Mouse (Mus musculus): Measurements from ENCODE around the gene Khdc3.
"Not testable (repeated sequence)": the region's sequence is repeated elsewhere in the genome, so short reads cannot be mapped to it uniquely, and the experiment has no call there.

The Khdc3 gene

DNA sequence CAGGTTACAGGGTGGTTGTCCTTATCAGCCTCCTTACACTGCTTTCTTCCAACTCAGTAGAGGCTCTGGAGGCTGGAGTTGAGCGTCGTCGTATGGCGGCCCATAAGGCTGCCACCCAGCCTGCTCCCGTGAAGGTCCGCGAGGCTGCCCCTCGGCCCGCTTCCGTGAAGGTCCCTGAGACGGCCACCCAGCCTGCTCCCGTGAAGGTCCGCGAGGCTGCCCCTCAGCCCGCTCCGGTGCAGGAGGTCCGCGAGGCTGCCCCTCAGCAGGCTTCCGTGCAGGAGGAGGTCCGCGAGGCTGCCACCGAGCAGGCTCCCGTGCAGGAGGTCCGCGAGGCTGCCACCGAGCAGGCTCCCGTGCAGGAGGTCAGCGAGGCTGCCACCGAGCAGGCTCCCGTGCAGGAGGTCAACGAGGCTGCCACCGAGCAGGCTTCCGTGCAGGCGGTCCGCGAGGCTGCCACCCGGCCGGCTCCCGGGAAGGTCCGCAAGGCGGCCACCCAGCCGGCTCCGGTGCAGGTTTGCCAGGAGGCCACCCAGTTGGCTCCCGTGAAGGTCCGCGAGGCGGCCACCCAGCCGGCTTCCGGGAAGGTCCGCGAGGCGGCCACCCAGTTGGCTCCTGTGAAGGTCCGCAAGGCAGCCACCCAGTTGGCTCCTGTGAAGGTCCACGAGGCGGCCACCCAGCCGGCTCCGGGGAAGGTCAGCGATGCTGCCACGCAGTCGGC lies 1.7 kb downstream of the Khdc3 start:
- DNase-seq, result peak; percentile 92

GRCm38 (mm10) chr9:73103880-73104198 lies 2.2 kb downstream of the Khdc3 start:
- no peak for DNase-seq

DNA sequence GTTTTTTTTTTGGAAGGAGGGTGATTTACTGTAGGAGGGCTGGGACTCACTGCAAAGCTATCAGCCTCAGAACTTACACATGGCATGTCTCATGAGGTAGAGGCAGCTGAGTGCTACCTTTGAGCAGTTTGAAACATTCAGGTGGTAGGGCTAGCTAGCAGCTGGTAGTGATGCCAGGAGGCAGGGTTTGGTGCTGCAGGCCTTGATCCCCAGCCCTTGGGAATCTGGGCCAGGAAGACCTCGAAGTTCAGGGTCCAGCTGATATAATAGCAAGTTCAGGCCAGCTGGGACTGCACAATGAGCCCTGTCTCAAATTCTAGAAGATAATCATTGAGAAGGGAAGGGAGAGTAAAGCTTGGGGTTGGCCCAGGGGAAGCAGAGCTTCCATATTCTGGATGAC lies 3.5 kb downstream of the Khdc3 start:
- no peak for DNase-seq

- DNase-seq, result no peak
Observed at GRCm38 (mm10) chr9:73105771-73106170, 4.1 kb downstream of the Khdc3 start.

DNA sequence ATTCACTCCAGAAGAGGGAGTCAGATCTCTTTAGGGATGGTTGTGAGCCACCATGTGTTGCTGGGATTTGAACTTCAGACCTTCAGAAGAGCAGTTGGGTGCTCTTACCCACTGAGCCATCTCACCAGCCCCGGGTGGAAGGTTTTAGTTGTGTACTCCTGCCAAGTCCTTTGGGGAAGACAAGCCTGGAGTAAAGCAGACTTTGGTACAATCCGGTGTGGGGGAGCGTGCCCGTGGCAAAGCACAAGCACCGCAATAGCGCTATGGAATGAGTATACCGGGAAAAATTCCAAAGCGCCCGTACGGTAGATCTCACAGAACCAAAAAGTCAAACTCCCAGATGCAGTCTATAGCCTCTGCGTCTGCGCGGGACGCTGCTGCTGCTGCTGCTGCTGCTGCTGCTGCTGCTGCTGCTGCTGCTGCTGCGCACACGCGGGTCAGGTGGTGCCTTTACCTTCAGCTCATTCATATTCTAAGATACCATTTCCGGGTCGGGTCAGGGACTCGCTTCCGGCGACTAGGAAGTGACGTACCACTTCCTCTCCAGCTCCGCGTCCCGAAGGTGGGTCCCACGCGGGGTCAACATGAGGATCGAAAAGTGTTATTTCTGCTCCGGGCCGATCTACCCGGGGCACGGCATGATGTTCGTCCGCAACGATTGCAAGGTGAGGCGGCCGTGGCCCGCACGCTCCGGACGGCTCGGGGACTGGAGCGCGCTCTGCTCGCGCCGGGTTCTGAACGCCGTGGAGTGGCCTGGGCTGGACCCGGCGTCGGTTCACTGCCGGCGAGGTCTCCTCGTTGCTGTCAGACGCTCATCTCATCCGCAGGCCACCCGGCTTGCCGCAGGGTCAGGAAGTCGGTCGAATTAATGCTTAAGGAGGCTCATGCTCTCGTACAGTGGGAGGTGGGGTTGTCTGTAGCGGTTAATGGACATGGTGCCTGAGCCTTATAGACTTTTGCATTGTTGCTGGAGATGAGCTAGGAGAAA lies 11.6 kb downstream of the Khdc3 start, which contains the start of gene Rsl24d1:
TSS of gene Rsl24d1 (plus strand) at position 508 of the 988 bp plus-strand sequence.
- DNase-seq, result peak; percentile 99

- DNase-seq, result not testable (repeated sequence)
Observed at GRCm38 (mm10) chr9:73116704-73117103, 15.1 kb downstream of the Khdc3 start.

- DNase-seq, result no peak
Observed at GRCm38 (mm10) chr9:73118012-73118411, 16.4 kb downstream of the Khdc3 start.

GRCm38 (mm10) chr9:73121735-73122134 lies 20.1 kb downstream of the Khdc3 start:
- DNase-seq, result no peak

- DNase-seq, result no peak
Observed at GRCm38 (mm10) chr9:73125043-73125570, 23.5 kb downstream of the Khdc3 start.

- DNase-seq, result no peak
Observed at GRCm38 (mm10) chr9:73127457-73127856, 25.8 kb downstream of the Khdc3 start.

GRCm38 (mm10) chr9:73129875-73130274 lies 28.2 kb downstream of the Khdc3 start:
- DNase-seq, result no peak

- no peak for DNase-seq
Observed at GRCm38 (mm10) chr9:73130529-73130928, 28.9 kb downstream of the Khdc3 start.

DNA sequence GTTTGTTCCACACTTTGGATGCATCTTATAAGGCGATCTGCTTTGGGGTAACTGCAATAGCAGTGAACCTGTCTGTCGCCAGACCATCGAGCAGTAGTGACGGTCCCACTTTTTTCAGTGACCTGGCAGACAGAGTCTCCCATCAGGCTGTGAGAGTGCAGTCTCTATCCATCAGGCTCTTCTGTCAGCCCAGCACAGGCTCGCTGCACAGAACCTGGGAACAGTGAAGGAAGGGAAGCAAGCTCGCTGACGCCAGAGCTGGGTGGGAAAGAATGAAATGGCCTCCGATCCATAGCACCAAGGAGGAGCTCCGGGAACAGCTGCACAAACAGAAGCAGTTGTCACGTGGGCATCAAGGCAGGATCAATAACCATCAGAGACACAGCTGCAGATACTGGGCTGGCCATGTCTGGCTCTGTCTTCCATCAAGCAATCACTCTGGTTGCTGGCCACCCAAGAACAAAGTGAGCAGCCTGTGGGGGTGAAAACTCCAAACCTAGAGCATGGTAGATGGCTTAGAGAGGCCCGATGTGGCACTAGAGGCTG lies 35.8 kb downstream of the Khdc3 start:
- no peak for DNase-seq

All from heart, adult 11 months (tissue).